Mouse (Mus musculus): ENCODE measurements around the gene Eml2.

The Eml2 gene

DNA sequence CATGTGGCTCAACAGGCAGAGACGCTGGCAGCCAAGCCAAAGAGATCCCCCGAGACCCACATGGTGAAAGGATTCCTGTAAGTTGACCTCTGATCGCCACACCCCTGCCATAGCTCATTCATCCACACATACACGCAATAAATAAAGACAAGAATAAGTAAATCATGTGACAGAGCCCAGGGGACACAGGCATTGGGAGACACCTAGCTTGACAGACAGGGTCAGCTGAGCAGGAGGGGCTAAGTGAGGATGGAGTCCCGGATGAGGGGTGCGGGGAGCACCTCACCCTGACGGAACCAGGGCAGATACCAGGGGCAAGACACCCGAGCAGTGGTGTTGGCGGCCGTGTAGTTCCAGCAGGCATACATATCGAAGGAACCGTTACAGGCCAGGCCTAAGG lies 12.5 kb upstream of the Eml2 start:
- DNase-seq (ENCODE audit: low spot score in 2 of 2): no peak

GRCm38 (mm10) chr7:19164189-19164588 lies 12.0 kb upstream of the Eml2 start:
- DNase-seq (ENCODE audit: low spot score in 2 of 2): no peak

DNA sequence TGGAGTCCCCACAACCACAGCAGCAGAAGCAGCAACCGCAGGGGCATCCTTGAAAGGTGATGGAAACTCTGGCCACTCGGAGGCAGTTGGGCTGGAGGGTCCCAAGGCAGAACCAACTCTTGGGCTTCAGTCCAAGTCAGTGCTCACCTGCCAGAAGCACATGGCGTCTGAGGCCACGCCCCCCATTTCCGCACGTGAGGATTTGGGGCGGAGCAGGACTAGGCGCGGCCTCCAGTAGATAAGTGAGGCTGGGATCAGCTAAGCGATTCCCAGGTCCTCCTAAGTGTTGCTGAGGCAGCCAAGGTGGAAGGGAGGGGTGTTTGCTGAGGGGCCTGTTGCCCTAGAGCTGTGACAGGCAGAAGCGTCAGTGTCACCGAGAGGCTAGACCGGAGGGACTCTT lies 11.2 kb upstream of the Eml2 start:
- DNase-seq (ENCODE audit: low spot score in 2 of 2): no peak

- DNase-seq (ENCODE audit: low spot score in 2 of 2): no peak
Measured at GRCm38 (mm10) chr7:19165656-19166423, 10.4 kb upstream of the Eml2 start, which contains the start of gene Gipr. Gene Gipr (minus strand): TSS chr7:19166127.

- DNase-seq (ENCODE audit: low spot score in 2 of 2): no peak
Measured at GRCm38 (mm10) chr7:19166990-19167389, 9.2 kb upstream of the Eml2 start.

DNA sequence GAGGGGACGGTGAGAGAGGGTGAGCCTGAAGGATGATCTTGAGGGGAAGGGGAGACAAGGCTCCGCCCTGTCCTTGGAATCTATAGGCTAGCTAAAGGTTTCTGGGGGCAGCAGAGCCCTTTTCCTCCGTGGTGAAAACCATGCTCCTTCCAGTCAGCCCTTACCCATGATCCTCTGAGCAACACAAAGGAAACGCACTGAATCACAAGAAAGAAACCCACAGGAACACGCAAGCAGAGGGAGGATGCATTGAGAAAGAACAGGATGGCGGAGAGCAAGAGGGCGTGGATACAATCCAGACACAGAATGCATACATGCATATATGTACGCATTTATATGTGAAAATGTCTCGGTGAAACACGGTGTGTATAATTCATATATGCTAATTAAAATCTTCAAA lies 6.7 kb upstream of the Eml2 start:
- DNase-seq (ENCODE audit: low spot score in 2 of 2): no peak

- no peak for DNase-seq (ENCODE audit: low spot score in 2 of 2)
Measured at GRCm38 (mm10) chr7:19170142-19170541, 6.1 kb upstream of the Eml2 start.

GRCm38 (mm10) chr7:19171831-19172230 lies 4.4 kb upstream of the Eml2 start:
- DNase-seq (ENCODE audit: low spot score in 2 of 2): no peak

- DNase-seq (ENCODE audit: low spot score in 2 of 2): peak; percentile 76 to 96
Measured at GRCm38 (mm10) chr7:19172874-19173273, 3.3 kb upstream of the Eml2 start.

DNA sequence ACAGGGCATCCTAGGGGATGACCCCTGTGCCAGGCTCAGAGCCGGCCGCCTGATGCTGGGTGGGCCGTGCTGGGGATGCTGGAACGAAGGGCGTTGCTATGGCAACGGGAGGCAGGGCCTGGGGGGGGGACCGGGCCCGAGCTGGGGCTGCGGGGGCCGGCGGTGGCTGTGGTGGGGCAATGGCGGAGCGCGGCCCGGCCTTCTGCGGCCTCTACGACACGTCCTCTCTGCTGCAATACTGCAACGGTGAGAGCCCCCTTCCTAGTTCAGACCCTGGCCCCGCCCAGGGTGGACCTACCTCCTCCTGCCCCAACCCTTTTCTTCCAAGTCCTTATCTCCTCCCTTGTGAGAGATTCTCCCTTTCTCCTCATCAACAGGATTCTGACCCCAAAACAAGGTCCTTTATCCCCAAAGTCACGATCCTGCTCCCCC lies 311 bp downstream of the Eml2 start:
- no peak for DNase-seq (ENCODE audit: low spot score in 2 of 2)

DNA sequence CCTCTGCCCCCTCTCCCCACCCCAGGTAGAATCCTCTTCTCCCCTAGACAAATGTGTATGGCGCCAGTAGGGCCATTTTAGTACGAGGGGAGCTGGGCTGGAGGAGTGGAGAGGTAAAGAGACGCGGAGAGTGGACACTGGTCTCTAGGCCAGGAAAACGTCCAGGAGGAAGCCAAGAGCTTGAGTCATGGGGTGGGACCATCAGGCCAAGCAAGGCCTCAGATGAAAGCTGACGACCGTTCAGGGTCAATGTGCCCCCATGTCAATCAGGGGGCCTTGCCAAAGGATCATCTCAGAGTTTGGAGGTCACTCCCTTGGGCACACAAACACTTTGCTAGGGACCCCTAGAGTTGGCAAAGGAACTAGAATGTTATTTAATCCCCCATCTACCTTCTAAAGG lies 995 bp downstream of the Eml2 start:
- no peak for DNase-seq (ENCODE audit: low spot score in 2 of 2)

DNA sequence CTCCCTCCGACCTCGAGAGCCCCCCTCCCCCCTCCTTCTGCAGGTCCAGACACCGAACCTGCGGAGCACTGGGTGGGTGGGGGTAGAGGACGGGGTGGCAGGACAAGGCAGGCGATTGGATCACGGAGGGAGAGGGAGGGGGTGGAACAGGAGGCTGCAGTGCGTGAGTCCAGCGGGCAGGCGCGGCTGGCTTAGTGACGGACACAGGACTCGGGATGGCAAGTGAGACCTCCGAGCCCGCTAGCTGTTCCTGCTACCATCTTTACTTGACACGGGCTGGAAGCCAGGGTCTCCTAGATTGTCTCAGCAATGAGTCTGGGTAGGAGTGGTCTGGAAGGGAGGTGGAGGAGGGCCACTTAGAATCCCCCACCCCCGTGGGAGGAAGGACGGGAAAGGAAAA lies 1.8 kb downstream of the Eml2 start:
- no peak for DNase-seq (ENCODE audit: low spot score in 2 of 2)

- peak; percentile 58 to 79 for DNase-seq (ENCODE audit: low spot score in 2 of 2)
Measured at GRCm38 (mm10) chr7:19178443-19179092, 2.3 kb downstream of the Eml2 start.

DNA sequence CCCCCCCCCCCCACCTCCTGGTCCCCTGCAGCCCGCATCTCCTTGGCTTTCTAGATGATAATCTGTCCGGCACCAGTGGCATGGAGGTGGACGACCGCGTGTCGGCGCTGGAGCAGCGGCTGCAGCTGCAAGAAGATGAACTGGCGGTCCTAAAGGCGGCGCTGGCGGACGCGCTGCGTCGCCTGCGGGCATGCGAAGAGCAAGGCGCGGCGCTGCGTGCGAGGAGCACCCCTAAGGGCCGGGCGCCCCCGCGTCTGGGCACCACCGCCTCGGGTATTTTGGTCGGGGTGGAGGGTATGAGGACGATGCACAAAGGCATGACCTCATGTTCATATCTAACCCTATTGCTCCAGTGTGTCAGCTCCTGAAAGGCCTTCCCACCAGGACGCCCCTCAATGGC lies 3.0 kb downstream of the Eml2 start:
- peak in 1 of 2 experiments; percentile 45 for DNase-seq (ENCODE audit: low spot score in 2 of 2)

DNA sequence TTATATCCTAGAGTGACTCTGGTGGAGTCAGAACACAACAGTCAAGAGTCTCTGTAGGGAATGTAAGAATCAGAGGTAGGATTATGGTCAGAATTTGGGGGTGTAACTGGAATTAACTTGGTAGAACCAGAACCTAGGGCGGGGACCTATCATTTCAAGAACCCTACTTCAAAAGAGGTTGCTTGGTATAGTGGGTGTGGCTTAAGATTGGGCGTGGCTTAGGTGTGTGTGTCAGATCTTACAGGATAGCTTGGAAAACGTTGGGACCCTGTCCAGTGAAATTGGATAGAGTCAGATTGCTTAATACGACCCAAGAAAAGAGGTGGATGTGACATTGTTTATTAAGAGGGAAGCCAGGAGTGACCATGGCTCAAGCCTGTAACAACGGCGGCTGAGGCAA lies 3.7 kb downstream of the Eml2 start:
- no peak for DNase-seq (ENCODE audit: low spot score in 2 of 2)

DNA sequence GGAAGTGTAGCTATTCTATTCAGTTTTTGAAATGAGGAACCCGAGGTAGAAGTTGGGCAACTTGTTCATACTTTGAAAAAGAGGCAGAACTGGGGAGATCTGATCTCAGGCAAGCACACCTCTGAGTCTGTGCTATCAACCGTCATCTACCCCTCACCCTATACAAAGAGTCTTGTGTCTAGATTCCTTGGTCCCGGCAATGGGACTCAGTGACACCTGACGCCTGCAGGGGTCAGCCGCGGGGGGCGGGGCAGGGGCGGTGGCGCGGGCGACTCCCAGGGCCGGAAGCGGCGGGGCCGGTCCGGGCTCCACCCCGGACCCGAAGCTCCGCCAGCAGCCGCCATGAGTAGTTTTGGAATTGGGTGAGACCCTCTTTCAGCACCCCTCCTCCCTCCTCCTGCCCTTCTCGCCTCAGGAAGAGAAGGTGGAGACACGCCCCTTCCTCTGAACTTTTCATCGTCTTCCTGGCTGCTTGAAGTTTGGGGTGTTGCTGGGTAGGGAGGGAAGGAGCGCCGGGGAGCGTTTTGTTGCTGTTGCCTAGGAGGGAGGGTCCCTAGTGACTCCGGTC lies 4.7 kb downstream of the Eml2 start:
- DNase-seq (ENCODE audit: low spot score in 2 of 2): peak; percentile 23 to 43

DNA sequence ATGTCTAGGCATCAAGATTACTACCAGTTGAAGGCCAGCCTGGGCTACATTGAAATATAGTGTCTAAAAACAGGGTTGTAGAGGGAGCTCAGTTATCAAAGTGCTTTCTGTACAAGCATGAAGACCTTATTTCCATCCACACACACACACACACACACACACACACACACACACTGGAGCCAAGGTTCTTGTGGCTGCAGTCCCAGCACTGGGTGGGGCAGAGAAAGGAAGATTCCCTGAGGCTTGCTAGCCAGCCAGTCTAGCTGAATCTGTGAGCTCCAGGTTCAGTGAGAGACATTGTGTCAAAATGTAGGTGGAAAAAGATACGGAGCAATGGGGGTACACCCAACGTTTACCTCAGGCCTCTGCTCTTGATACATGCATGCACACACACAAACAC lies 8.0 kb downstream of the Eml2 start:
- DNase-seq (ENCODE audit: low spot score in 2 of 2): no peak

- no peak for DNase-seq (ENCODE audit: low spot score in 2 of 2)
Measured at GRCm38 (mm10) chr7:19184758-19185157, 8.5 kb downstream of the Eml2 start.

- no peak for DNase-seq (ENCODE audit: low spot score in 2 of 2)
Measured at GRCm38 (mm10) chr7:19194676-19195075, 18.5 kb downstream of the Eml2 start.

DNA sequence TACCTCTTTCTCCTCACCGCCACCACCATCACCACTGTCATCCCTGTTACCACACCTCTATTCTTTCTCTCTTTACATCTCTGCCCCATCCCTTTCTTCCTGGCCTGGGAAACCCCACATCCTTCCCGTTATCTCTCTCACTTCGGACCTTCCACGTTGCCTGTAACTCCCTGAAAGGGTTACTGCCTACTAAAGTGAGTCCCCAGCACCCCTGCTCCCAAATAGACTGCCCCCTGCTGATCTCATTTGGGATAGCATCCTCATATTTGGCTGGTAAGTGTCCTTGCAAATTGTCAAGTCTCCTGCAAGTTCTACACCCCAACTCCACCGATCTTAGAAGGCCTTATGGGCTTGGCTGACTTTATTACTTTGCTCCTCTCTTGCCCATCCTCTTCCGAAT lies 20.5 kb downstream of the Eml2 start:
- DNase-seq (ENCODE audit: low spot score in 2 of 2): peak; percentile 21 to 50

- DNase-seq (ENCODE audit: low spot score in 2 of 2): peak in 1 of 2 experiments; percentile 59
Measured at GRCm38 (mm10) chr7:19197985-19198384, 21.8 kb downstream of the Eml2 start.

DNA sequence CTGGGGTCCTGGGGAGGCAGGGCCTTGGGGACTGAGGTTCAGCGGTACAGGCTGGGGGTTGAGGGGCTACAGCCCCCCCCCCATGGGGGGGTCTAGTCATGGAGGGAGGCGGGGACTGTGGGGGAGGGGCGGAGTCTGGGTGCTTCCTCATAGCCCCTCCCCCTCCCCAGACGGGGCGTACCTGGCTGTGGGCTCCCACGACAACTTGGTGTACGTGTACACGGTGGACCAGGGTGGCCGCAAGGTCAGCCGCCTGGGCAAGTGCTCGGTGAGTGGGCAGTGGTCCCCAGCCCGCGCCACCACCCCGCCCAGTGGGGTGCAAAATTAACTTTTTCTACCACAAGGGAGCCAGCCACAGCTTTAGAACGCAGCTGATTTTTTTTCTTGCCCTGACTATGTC lies 25.4 kb downstream of the Eml2 start:
- no peak for DNase-seq (ENCODE audit: low spot score in 2 of 2)

Measured in thymus, postnatal 10 days (tissue).